In genomic region chr4:127324296-127324695, GRCm38 (mm10) we compare ENCODE assay signal across 22 mouse cellular contexts. TPM values are rescaled to one million over a fixed set of nuclear protein-coding genes. Genes with fewer than 3 reads are reported as not detected.
DNase-seq lines count a peak whose midpoint lies in the region; ATAC-seq and TF ChIP-seq lines count a peak whose summit lies in the region.
"Had no signal": no experiment of that assay in that cellular context is flagged by ENCODE, and none has a peak within 500 bp of the region (broad histone marks: within the 10 kb centered on the region; RNA-seq: fewer than 3 reads in every experiment).

No protein-coding gene starts in this region.

- H3K9me3 ChIP-seq in hindbrain, embryonic 15.5 days = no peaks in the 10 kb centered on the region
- H3K9me3 ChIP-seq in hindbrain, postnatal 0 days (ENCODE audit: low read length) = no peaks in the 10 kb centered on the region
- no peaks in the 10 kb centered on the region for H3K9me3 ChIP-seq in liver, postnatal 0 days (ENCODE audit: low read length)
- no peaks in the 10 kb centered on the region for H3K9me3 ChIP-seq in ES-Bruce4 (replicated peaks; ENCODE audit: control insufficient read depth, insufficient read depth, low read length, poor library complexity, severe bottlenecking)
- H3K9me3 ChIP-seq: embryonic facial prominence, embryonic 10.5 days; liver, embryonic 15.5 days; midbrain, embryonic 13.5 days; stomach, embryonic 15.5 days had no signal

- no peak overlapping the region for H3K4me2 ChIP-seq in hindbrain, embryonic 15.5 days
- no peak overlapping the region for H3K4me2 ChIP-seq in hindbrain, postnatal 0 days (ENCODE audit: low read depth, low read length)
- no peak overlapping the region for H3K4me2 ChIP-seq in liver, postnatal 0 days (ENCODE audit: low read depth, low read length)
- H3K4me2 ChIP-seq: liver, embryonic 15.5 days; midbrain, embryonic 13.5 days; stomach, embryonic 15.5 days had no signal

- 78% methylated on average over 10 of the region's 10 CpGs for WGBS in hindbrain, embryonic 15.5 days
- 75% methylated on average over 10 of the region's 10 CpGs for WGBS in hindbrain, postnatal 0 days
- 65% methylated on average over 10 of the region's 10 CpGs for WGBS in liver, postnatal 0 days (ENCODE audit: insufficient replicate concordance)

- no peak overlapping the region for H3K4me3 ChIP-seq in hindbrain, embryonic 15.5 days
- no peak overlapping the region for H3K4me3 ChIP-seq in hindbrain, postnatal 0 days (ENCODE audit: low read length)
- no peak overlapping the region for H3K4me3 ChIP-seq in liver, postnatal 0 days (ENCODE audit: low read depth, low read length)
- peak overlapping the region; percentile 27 for H3K4me3 ChIP-seq in ES-Bruce4 (ENCODE audit: low read depth, low read length)
- H3K4me3 ChIP-seq: embryonic facial prominence, embryonic 10.5 days; heart, adult 2 months; liver, embryonic 15.5 days; midbrain, embryonic 13.5 days; myocyte; stomach, embryonic 15.5 days had no signal

- no peaks in the 10 kb centered on the region for H3K36me3 ChIP-seq in hindbrain, embryonic 15.5 days
- H3K36me3 ChIP-seq in hindbrain, postnatal 0 days (ENCODE audit: insufficient read depth, low read length) = no peaks in the 10 kb centered on the region
- H3K36me3 ChIP-seq in liver, postnatal 0 days (replicated peaks; ENCODE audit: insufficient read depth, low read length) = no peaks in the 10 kb centered on the region
- H3K36me3 ChIP-seq in ES-Bruce4 (ENCODE audit: control insufficient read depth, insufficient read depth, low read length, poor library complexity, severe bottlenecking) = peaks cover 15% of the 10 kb centered on the region
- H3K36me3 ChIP-seq: embryonic facial prominence, embryonic 10.5 days; liver, embryonic 15.5 days; midbrain, embryonic 13.5 days; stomach, embryonic 15.5 days had no signal

- peak; percentile 16; the same call in 1 of the 2 replicates for ATAC-seq in hindbrain, embryonic 15.5 days (ENCODE audit: low FRiP score, low read depth)
- no peak for ATAC-seq in hindbrain, postnatal 0 days
- peak; percentile 47; the same call in 1 of the 2 replicates for ATAC-seq in liver, postnatal 0 days

- no peak for TF ChIP-seq CTCF in hindbrain, postnatal 0 days (IDR thresholded peaks at IDR 0.05; ENCODE audit: low read depth)
- no peak for TF ChIP-seq CTCF in liver, postnatal 0 days (IDR thresholded peaks at IDR 0.05; ENCODE audit: low read depth)
- TF ChIP-seq CTCF in ES-Bruce4 (IDR thresholded peaks at IDR 0.05; ENCODE audit: low read depth, low read length) = no peak

- peaks cover 5% of the 10 kb centered on the region; the same call in 1 of the 2 replicates for H3K27me3 ChIP-seq in hindbrain, embryonic 15.5 days
- no peaks in the 10 kb centered on the region for H3K27me3 ChIP-seq in hindbrain, postnatal 0 days (ENCODE audit: insufficient read depth, low read length)
- H3K27me3 ChIP-seq in liver, postnatal 0 days (ENCODE audit: insufficient read depth, low read length) = peaks cover 11% of the 10 kb centered on the region
- H3K27me3 ChIP-seq in ES-Bruce4 (ENCODE audit: control insufficient read depth, insufficient read depth, low read length, poor library complexity, severe bottlenecking) = no peaks in the 10 kb centered on the region

- no peak overlapping the region for H3K9ac ChIP-seq in hindbrain, embryonic 15.5 days
- no peak overlapping the region for H3K9ac ChIP-seq in hindbrain, postnatal 0 days (replicated peaks; ENCODE audit: low read length)
- no peak overlapping the region for H3K9ac ChIP-seq in liver, postnatal 0 days (replicated peaks)
- peak overlapping the region; percentile 2; the same call in 1 of the 2 replicates for H3K9ac ChIP-seq in ES-Bruce4 (ENCODE audit: low read depth, poor library complexity, severe bottlenecking)
- H3K9ac ChIP-seq: liver, embryonic 15.5 days; midbrain, embryonic 13.5 days; stomach, embryonic 15.5 days had no signal

- TF ChIP-seq POLR2A in ES-Bruce4 (IDR thresholded peaks at IDR 0.05; ENCODE audit: insufficient read depth, low read length) = no peak

- no peaks in the 10 kb centered on the region for H3K4me1 ChIP-seq in hindbrain, embryonic 15.5 days (replicated peaks)
- no peaks in the 10 kb centered on the region for H3K4me1 ChIP-seq in hindbrain, postnatal 0 days (ENCODE audit: insufficient read depth, low read length)
- no peaks in the 10 kb centered on the region for H3K4me1 ChIP-seq in liver, postnatal 0 days (ENCODE audit: insufficient read depth)
- H3K4me1 ChIP-seq in ES-Bruce4 (ENCODE audit: control insufficient read depth, insufficient read depth, low read length) = peaks cover 5% of the 10 kb centered on the region
- H3K4me1 ChIP-seq: liver, embryonic 15.5 days; stomach, embryonic 15.5 days had no signal

- no peak for TF ChIP-seq EP300 in liver, postnatal 0 days (IDR thresholded peaks at IDR 0.05; ENCODE audit: low read depth)
- TF ChIP-seq EP300 in ES-Bruce4 (IDR thresholded peaks at IDR 0.05; ENCODE audit: insufficient read depth, low read depth, low read length) = no peak

- no peak overlapping the region for H3K27ac ChIP-seq in hindbrain, embryonic 15.5 days (replicated peaks)
- no peak overlapping the region for H3K27ac ChIP-seq in hindbrain, postnatal 0 days
- no peak overlapping the region for H3K27ac ChIP-seq in liver, postnatal 0 days (ENCODE audit: low read depth)
- peak overlapping the region; percentile 1; the same call in 1 of the 2 replicates for H3K27ac ChIP-seq in ES-Bruce4 (ENCODE audit: insufficient read depth, low read length)
- H3K27ac ChIP-seq: embryonic facial prominence, embryonic 10.5 days; heart, adult 2 months; liver, embryonic 15.5 days; midbrain, embryonic 13.5 days; stomach, embryonic 15.5 days had no signal

- no peak for DNase-seq in hindbrain, postnatal 0 days (ENCODE audit: low spot score)
- no peak for DNase-seq in liver, postnatal 0 days
- DNase-seq in liver = no peak
- peak; percentile 24 for DNase-seq in kidney, postnatal 14 days
- DNase-seq in thymus, postnatal 0 days (ENCODE audit: low spot score) = no peak
- DNase-seq in layer of hippocampus, adult 9-10 months (ENCODE audit: low spot score) = no peak

RNA-seq across cellular contexts. Expression of gene Gjb3, which starts 6.3 kb away (rescaled TPM):
- polyA plus RNA-seq in hindbrain, embryonic 15.5 days (2015; fragmentation: Nextera tagmentation; extraction: Ambion mirVana) = 0.14 and 0.18 TPM in 2 replicates
- total RNA-seq in hindbrain, postnatal 0 days (2014; rRNA removed) = 0.21 and 0.83 TPM in 2 replicates
- 0.44 and 0.59 TPM in 2 replicates for polyA plus RNA-seq in hindbrain, postnatal 0 days (2015; fragmentation: Nextera tagmentation; extraction: Ambion mirVana)
- polyA plus RNA-seq in liver, postnatal 0 days (2015; fragmentation: Nextera tagmentation; extraction: Ambion mirVana) = 0.24 and 0.34 TPM in 2 replicates
- polyA plus RNA-seq in ES-Bruce4 (2011; ENCODE audit: insufficient read depth, insufficient read length, low read depth, missing spikeins) = 57.2 and 66.7 TPM in 2 replicates
- polyA plus RNA-seq in thymus, postnatal 0 days (2015; fragmentation: Nextera tagmentation; extraction: Ambion mirVana) = 0.42 and 0.44 TPM in 2 replicates
- total RNA-seq: gastrocnemius, postnatal 10 days; heart, adult 2 months; left cerebral cortex, adult 8-10 months; neutrophil, adult 5-6 weeks had no signal
- polyA plus RNA-seq: adrenal gland, adult 2 months had no signal

RNA-seq across cellular contexts. Expression of gene Gja4, which starts 10.5 kb away (rescaled TPM):
- polyA plus RNA-seq in hindbrain, embryonic 15.5 days (2015; fragmentation: Nextera tagmentation; extraction: Ambion mirVana) = 20.9 and 23.2 TPM in 2 replicates
- 20.8 and 30.8 TPM in 2 replicates for total RNA-seq in hindbrain, postnatal 0 days (2014; rRNA removed)
- polyA plus RNA-seq in hindbrain, postnatal 0 days (2015; fragmentation: Nextera tagmentation; extraction: Ambion mirVana) = 19.4 and 20.5 TPM in 2 replicates
- 2.7 and 3.1 TPM in 2 replicates for polyA plus RNA-seq in liver, postnatal 0 days (2015; fragmentation: Nextera tagmentation; extraction: Ambion mirVana)
- polyA plus RNA-seq in ES-Bruce4 (2011; ENCODE audit: insufficient read depth, insufficient read length, low read depth, missing spikeins) = 1.4 TPM in 2 replicates
- 4.9 and 6.1 TPM in 2 replicates for polyA plus RNA-seq in thymus, postnatal 0 days (2015; fragmentation: Nextera tagmentation; extraction: Ambion mirVana)
- total RNA-seq: neutrophil, adult 5-6 weeks had no signal

RNA-seq across cellular contexts. Expression of gene Gjb4, which starts 29.6 kb away (rescaled TPM):
- not detected in 2 replicates for polyA plus RNA-seq in hindbrain, embryonic 15.5 days (2015; fragmentation: Nextera tagmentation; extraction: Ambion mirVana)
- total RNA-seq in hindbrain, postnatal 0 days (2014; rRNA removed) = not detected in 2 replicates
- not detected in 2 replicates for polyA plus RNA-seq in hindbrain, postnatal 0 days (2015; fragmentation: Nextera tagmentation; extraction: Ambion mirVana)
- polyA plus RNA-seq in liver, postnatal 0 days (2015; fragmentation: Nextera tagmentation; extraction: Ambion mirVana) = not detected in 2 replicates
- polyA plus RNA-seq in ES-Bruce4 (2011; ENCODE audit: insufficient read depth, insufficient read length, low read depth, missing spikeins) = 2.1 and 2.6 TPM in 2 replicates
- polyA plus RNA-seq in thymus, postnatal 0 days (2015; fragmentation: Nextera tagmentation; extraction: Ambion mirVana) = 0.12 TPM in 1 of 2 replicates, not detected in the other
- total RNA-seq: adrenal gland, adult 2 months; gastrocnemius, postnatal 10 days; heart, adult 2 months; heart, postnatal 36 days; left cerebral cortex, adult 8-10 months; neutrophil, adult 5-6 weeks had no signal
- polyA plus RNA-seq: embryonic facial prominence, embryonic 10.5 days; forebrain, embryonic 11.5 days; frontal cortex, adult 2 months; heart, embryonic 14.5 days; liver, embryonic 15.5 days had no signal

RNA-seq across cellular contexts. Expression of gene Gjb5, which starts 33.7 kb away (rescaled TPM):
- polyA plus RNA-seq in hindbrain, embryonic 15.5 days (2015; fragmentation: Nextera tagmentation; extraction: Ambion mirVana) = 0.12 and 0.24 TPM in 2 replicates
- 0.40 and 0.73 TPM in 2 replicates for total RNA-seq in hindbrain, postnatal 0 days (2014; rRNA removed)
- 0.51 and 0.57 TPM in 2 replicates for polyA plus RNA-seq in hindbrain, postnatal 0 days (2015; fragmentation: Nextera tagmentation; extraction: Ambion mirVana)
- polyA plus RNA-seq in liver, postnatal 0 days (2015; fragmentation: Nextera tagmentation; extraction: Ambion mirVana) = 0.06 and 0.14 TPM in 2 replicates
- polyA plus RNA-seq in ES-Bruce4 (2011; ENCODE audit: insufficient read depth, insufficient read length, low read depth, missing spikeins) = 15.9 and 16.5 TPM in 2 replicates
- polyA plus RNA-seq in thymus, postnatal 0 days (2015; fragmentation: Nextera tagmentation; extraction: Ambion mirVana) = 0.12 and 0.21 TPM in 2 replicates
- total RNA-seq: left cerebral cortex, adult 8-10 months; neutrophil, adult 5-6 weeks had no signal

Comparison
In these comparisons a context has a peak if more than half of its experiments do, and no peak if none do; other contexts are left out.
1. RNA of gene Gjb3, which starts 6.3 kb away (polyA plus RNA-seq): 57.2 to 66.7 TPM in ES-Bruce4; 0.44 to 0.59 TPM in hindbrain, postnatal 0 days, 0.42 to 0.44 TPM in thymus, postnatal 0 days, 0.24 to 0.34 TPM in liver, postnatal 0 days and 0.14 to 0.18 TPM in hindbrain, embryonic 15.5 days; every median in the first group is over 10 times any median in the second.